Mouse (Mus musculus) testis, adult 2 months (tissue): ENCODE measurements around the gene Nusap1.

Experiments
- CTCF ChIP-seq: fragments of 200-500 bp; IDR thresholded peaks from 2 replicates; pipeline ENCODE4 v1.5.1; 2012; ENCODE audit warnings: low read depth, mild to moderate bottlenecking, inconsistent platforms, low read length, moderate library complexity; ENCODE audit not compliant: control insufficient read depth, insufficient read depth, insufficient replicate concordance
- POLR2A ChIP-seq: fragments of 200-500 bp; IDR thresholded peaks from 2 replicates; pipeline ENCODE4 v1.6.1; 2012; ENCODE audit warnings: low read depth, mild to moderate bottlenecking, inconsistent platforms, low read length, moderate library complexity; ENCODE audit not compliant: control insufficient read depth

- TF ChIP-seq CTCF (no peak), POLR2A (no peak; the same call in 1 of the 2 replicates)
Measured at GRCm38 (mm10) chr2:119675215-119675784, 57.2 kb downstream of the Nusap1 start.
